ENCODE assay signal across 14 mouse cellular contexts in genomic region chr7:92264325-92264724, GRCm38 (mm10).
DNase-seq lines count a peak whose midpoint lies in the region; ATAC-seq lines count a peak whose summit lies in the region.
"Had no signal": no experiment of that assay in that cellular context is flagged by ENCODE, and none has a peak within 500 bp of the region (broad histone marks: within the 10 kb centered on the region; RNA-seq: fewer than 3 reads in every experiment).

No protein-coding gene starts in this region.

- peaks cover 6% of the 10 kb centered on the region for H3K4me1 ChIP-seq in hindbrain, embryonic 13.5 days (replicated peaks)
- no peaks in the 10 kb centered on the region for H3K4me1 ChIP-seq in hindbrain, embryonic 10.5 days (replicated peaks)
- H3K4me1 ChIP-seq in midbrain, embryonic 14.5 days (ENCODE audit: control insufficient read depth, insufficient read depth, low read length): no peaks in the 10 kb centered on the region
- H3K4me1 ChIP-seq in intestine, embryonic 16.5 days (ENCODE audit: control insufficient read depth, insufficient read depth, low read length): no peaks in the 10 kb centered on the region
- H3K4me1 ChIP-seq: kidney, embryonic 15.5 days had no signal

- ATAC-seq in hindbrain, embryonic 13.5 days (ENCODE audit: low FRiP score): peak; percentile 75
- ATAC-seq in midbrain, embryonic 14.5 days (ENCODE audit: low FRiP score, low TSS enrichment): peak; percentile 46; the same call in 1 of the 2 replicates
- no peak for ATAC-seq in intestine, embryonic 16.5 days
- ATAC-seq: liver, postnatal 0 days had no signal

- WGBS in hindbrain, embryonic 13.5 days: 52% methylated on average over 3 of the region's 3 CpGs
- 79% methylated on average over 3 of the region's 3 CpGs for WGBS in hindbrain, embryonic 10.5 days
- WGBS in midbrain, embryonic 14.5 days: 55% methylated on average over 3 of the region's 3 CpGs
- WGBS in intestine, embryonic 16.5 days: 96% methylated on average over 3 of the region's 3 CpGs

- no peak overlapping the region for H3K4me2 ChIP-seq in hindbrain, embryonic 13.5 days
- no peak overlapping the region for H3K4me2 ChIP-seq in midbrain, embryonic 14.5 days (ENCODE audit: low read length)
- no peak overlapping the region for H3K4me2 ChIP-seq in intestine, embryonic 16.5 days (ENCODE audit: low read depth, low read length)
- H3K4me2 ChIP-seq: kidney, embryonic 15.5 days; limb, embryonic 13.5 days had no signal

- H3K27me3 ChIP-seq in hindbrain, embryonic 13.5 days: no peaks in the 10 kb centered on the region
- H3K27me3 ChIP-seq in hindbrain, embryonic 10.5 days (ENCODE audit: insufficient read depth, poor library complexity, severe bottlenecking): no peaks in the 10 kb centered on the region
- no peaks in the 10 kb centered on the region for H3K27me3 ChIP-seq in midbrain, embryonic 14.5 days (ENCODE audit: control insufficient read depth, insufficient read depth, low read length)
- H3K27me3 ChIP-seq in intestine, embryonic 16.5 days (replicated peaks; ENCODE audit: control insufficient read depth, insufficient read depth, low read length): no peaks in the 10 kb centered on the region
- H3K27me3 ChIP-seq: kidney, embryonic 15.5 days had no signal

- no peak overlapping the region for H3K9ac ChIP-seq in hindbrain, embryonic 13.5 days
- H3K9ac ChIP-seq in midbrain, embryonic 14.5 days (replicated peaks; ENCODE audit: low read length): no peak overlapping the region
- H3K9ac ChIP-seq in intestine, embryonic 16.5 days (ENCODE audit: low read depth, low read length): no peak overlapping the region
- H3K9ac ChIP-seq: kidney, embryonic 15.5 days; limb, embryonic 13.5 days; liver, postnatal 0 days had no signal

- H3K4me3 ChIP-seq in hindbrain, embryonic 13.5 days: no peak overlapping the region
- no peak overlapping the region for H3K4me3 ChIP-seq in hindbrain, embryonic 10.5 days
- no peak overlapping the region for H3K4me3 ChIP-seq in midbrain, embryonic 14.5 days (replicated peaks; ENCODE audit: low read depth, low read length)
- H3K4me3 ChIP-seq in intestine, embryonic 16.5 days (ENCODE audit: low read length): no peak overlapping the region
- H3K4me3 ChIP-seq: kidney, embryonic 15.5 days; limb, embryonic 13.5 days had no signal

- H3K9me3 ChIP-seq in hindbrain, embryonic 13.5 days: no peaks in the 10 kb centered on the region
- H3K9me3 ChIP-seq in hindbrain, embryonic 10.5 days: no peaks in the 10 kb centered on the region
- H3K9me3 ChIP-seq in midbrain, embryonic 14.5 days (ENCODE audit: control insufficient read depth, low read length): no peaks in the 10 kb centered on the region
- no peaks in the 10 kb centered on the region for H3K9me3 ChIP-seq in intestine, embryonic 16.5 days (ENCODE audit: control insufficient read depth, low read length)
- H3K9me3 ChIP-seq: G1E; kidney, embryonic 15.5 days; limb, embryonic 13.5 days had no signal

- no peak for DNase-seq in hindbrain, embryonic 10.5 days (ENCODE audit: low spot score)
- peak; percentile 18 for DNase-seq in brain, embryonic 18.5 days (ENCODE audit: low read depth, low spot score)
- DNase-seq in cerebellum, postnatal 10 days: peak; percentile 78 to 84
- DNase-seq in midbrain, embryonic 14.5 days: peak; percentile 9
- DNase-seq in kidney, postnatal 10 days: no peak
- no peak for DNase-seq in T-cell, adult 2 months (ENCODE audit: low spot score)
- DNase-seq: heart, postnatal 36 days; liver, postnatal 0 days; right cerebral cortex, postnatal 25 days had no signal

- no peaks in the 10 kb centered on the region for H3K36me3 ChIP-seq in hindbrain, embryonic 13.5 days
- H3K36me3 ChIP-seq in hindbrain, embryonic 10.5 days: no peaks in the 10 kb centered on the region
- H3K36me3 ChIP-seq in midbrain, embryonic 14.5 days (ENCODE audit: control insufficient read depth, insufficient read depth, low read length): no peaks in the 10 kb centered on the region
- H3K36me3 ChIP-seq in intestine, embryonic 16.5 days (ENCODE audit: control insufficient read depth, insufficient read depth, low read length): no peaks in the 10 kb centered on the region
- H3K36me3 ChIP-seq: G1E; kidney, embryonic 15.5 days; limb, embryonic 13.5 days had no signal

- no peak overlapping the region for H3K27ac ChIP-seq in hindbrain, embryonic 13.5 days
- H3K27ac ChIP-seq in hindbrain, embryonic 10.5 days: no peak overlapping the region
- H3K27ac ChIP-seq in midbrain, embryonic 14.5 days (replicated peaks; ENCODE audit: low read depth, low read length): no peak overlapping the region
- H3K27ac ChIP-seq in intestine, embryonic 16.5 days (ENCODE audit: low read length): no peak overlapping the region
- H3K27ac ChIP-seq: kidney, embryonic 15.5 days; limb, embryonic 13.5 days had no signal

Comparison
In these comparisons a context has a peak if more than half of its experiments do, and no peak if none do; other contexts are left out.
1. DNase-seq: peak in brain, embryonic 18.5 days (single experiment), cerebellum, postnatal 10 days (2 of 2) and midbrain, embryonic 14.5 days (single experiment); none in hindbrain, embryonic 10.5 days (single experiment), kidney, postnatal 10 days (single experiment) and T-cell, adult 2 months (single experiment).